Mouse (Mus musculus) R1 (cell line): Measurements from ENCODE around the gene Lman1l.

ENCODE experiments used
- DNase-seq: peaks from one replicate; pipeline ENCODE4 v3.0.0-alpha.2; 2018; ENCODE audit warnings: low read depth, low spot score

Gene Lman1l

GRCm38 (mm10) chr9:57618854-57619253 is 1.7 kb downstream of the Lman1l start:
- no peak for DNase-seq

- no peak for DNase-seq
Observed at GRCm38 (mm10) chr9:57617556-57618169, 2.9 kb downstream of the Lman1l start.

- DNase-seq = no peak
Observed at GRCm38 (mm10) chr9:57614786-57615185, 5.8 kb downstream of the Lman1l start.

GRCm38 (mm10) chr9:57613975-57614374 is 6.6 kb downstream of the Lman1l start:
- DNase-seq = no peak

GRCm38 (mm10) chr9:57612587-57612986 is 8.0 kb downstream of the Lman1l start:
- DNase-seq = no peak

- no peak for DNase-seq
Observed at GRCm38 (mm10) chr9:57610359-57610826, 10.2 kb downstream of the Lman1l start.

GRCm38 (mm10) chr9:57609803-57610202 is 10.8 kb downstream of the Lman1l start:
- DNase-seq = no peak

- DNase-seq = peak; percentile 71
Observed at GRCm38 (mm10) chr9:57606139-57606851, 14.3 kb downstream of the Lman1l start, which contains the start of gene Cplx3. Cplx3 (minus strand) TSS chr9:57606281.

- no peak for DNase-seq
Observed at GRCm38 (mm10) chr9:57605503-57605902, 15.1 kb downstream of the Lman1l start.

GRCm38 (mm10) chr9:57604875-57605274 is 15.7 kb downstream of the Lman1l start:
- DNase-seq = no peak

GRCm38 (mm10) chr9:57602098-57602497 is 18.5 kb downstream of the Lman1l start:
- DNase-seq = no peak

- DNase-seq = no peak
Observed at GRCm38 (mm10) chr9:57601353-57601706, 19.2 kb downstream of the Lman1l start.

- DNase-seq = peak; percentile 51
Observed at GRCm38 (mm10) chr9:57600620-57601352, 19.8 kb downstream of the Lman1l start.

- DNase-seq = no peak
Observed at GRCm38 (mm10) chr9:57598851-57599563, 21.6 kb downstream of the Lman1l start.

GRCm38 (mm10) chr9:57597929-57598382 is 22.6 kb downstream of the Lman1l start:
- DNase-seq = no peak

- no peak for DNase-seq
Observed at GRCm38 (mm10) chr9:57597265-57597664, 23.3 kb downstream of the Lman1l start.

- DNase-seq = no peak
Observed at GRCm38 (mm10) chr9:57594174-57594509, 26.4 kb downstream of the Lman1l start.

- DNase-seq = no peak
Observed at GRCm38 (mm10) chr9:57593454-57594173, 27.0 kb downstream of the Lman1l start.

GRCm38 (mm10) chr9:57590726-57591125 is 29.8 kb downstream of the Lman1l start:
- DNase-seq = peak; percentile 28

GRCm38 (mm10) chr9:57589224-57590126 is 31.1 kb downstream of the Lman1l start, which contains the start of gene Ulk3:
Ulk3 (plus strand) TSS chr9:57589452.
- DNase-seq = peak; percentile 94
